Mouse (Mus musculus) myocyte (in vitro differentiated cells): ENCODE measurements around the gene Pdpk1. TPM values are rescaled to one million over a fixed set of nuclear protein-coding genes. Genes with fewer than 3 reads are reported as not detected.
A peak's percentile ranks its signal among the peaks of the same experiment; 100 is the strongest.

Experiments used
- H3K27me3 ChIP-seq: one replicate; pipeline ENCODE4 v1.6.1; 2011; ENCODE audit not compliant: control insufficient read depth, insufficient read depth, insufficient read length
- H3K36me3 ChIP-seq: one replicate; pipeline ENCODE4 v1.6.1; 2011; ENCODE audit not compliant: control insufficient read depth, insufficient read depth
- H3K4me2 ChIP-seq: one replicate; pipeline ENCODE4 v1.6.1; 2011; ENCODE audit warnings: low read depth, control low read depth
- H3K4me3 ChIP-seq: one replicate; pipeline ENCODE4 v1.5.1; 2011; ENCODE audit warnings: mild to moderate bottlenecking, control low read depth, moderate library complexity
- H3K79me2 ChIP-seq: one replicate; pipeline ENCODE4 v1.6.1; 2011; ENCODE audit not compliant: control insufficient read depth, insufficient read depth
- H3ac ChIP-seq: one replicate; pipeline ENCODE4 v1.6.1; 2011; ENCODE audit not compliant: control insufficient read depth, insufficient read length
- CEBPB ChIP-seq: IDR thresholded peaks from 2 replicates; pipeline ENCODE4 v1.6.1; 2011; ENCODE audit warnings: mild to moderate bottlenecking, moderate library complexity; ENCODE audit not compliant: poor library complexity, insufficient read depth, severe bottlenecking
- E2F4 ChIP-seq: IDR thresholded peaks from one replicate; pipeline ENCODE4 v1.6.1; 2011; ENCODE audit warnings: mild to moderate bottlenecking, control low read depth, moderate library complexity; ENCODE audit not compliant: insufficient read depth
- MAX ChIP-seq: IDR thresholded peaks from one replicate; pipeline ENCODE4 v1.6.1; 2011; ENCODE audit warnings: low read depth, mild to moderate bottlenecking, control low read depth
- MYOD1 ChIP-seq, 3 experiments: IDR thresholded peaks; one replicate each; pipeline ENCODE4 v1.6.1; 2011; ENCODE audit warnings: control low read depth in 2 of 3, low read depth in 2 of 3, mild to moderate bottlenecking in 2 of 3, moderate library complexity in 1 of 3; ENCODE audit not compliant: insufficient read length in 2 of 3, control insufficient read depth in 1 of 3
- MYOG ChIP-seq, 3 experiments: IDR thresholded peaks; one replicate each; pipeline ENCODE4 v1.6.1; 2011; ENCODE audit warnings: control low read depth in 2 of 3, low read depth in 2 of 3, mild to moderate bottlenecking in 2 of 3; ENCODE audit not compliant: insufficient read length in 2 of 3, control insufficient read depth in 1 of 3, insufficient read depth in 1 of 3
- POLR2A ChIP-seq: IDR thresholded peaks from one replicate; pipeline ENCODE4 v1.6.1; 2011; ENCODE audit warnings: low read depth, mild to moderate bottlenecking, control low read depth, moderate library complexity; ENCODE audit not compliant: insufficient read length
- POLR2AphosphoS2 ChIP-seq: IDR thresholded peaks from one replicate; pipeline ENCODE4 v1.6.1; 2011; ENCODE audit warnings: low read depth, control low read depth; ENCODE audit not compliant: insufficient read length
- REST ChIP-seq: IDR thresholded peaks from one replicate; pipeline ENCODE4 v1.6.1; 2011; ENCODE audit warnings: mild to moderate bottlenecking, control low read depth, moderate library complexity; ENCODE audit not compliant: insufficient read depth, insufficient read length
- SRF ChIP-seq: IDR thresholded peaks from one replicate; pipeline ENCODE4 v1.6.1; 2011; ENCODE audit warnings: low read depth; ENCODE audit not compliant: control insufficient read depth, insufficient read length
- TCF12 ChIP-seq: IDR thresholded peaks from one replicate; pipeline ENCODE4 v1.6.1; 2011; ENCODE audit warnings: mild to moderate bottlenecking, control low read depth; ENCODE audit not compliant: poor library complexity, insufficient read depth, severe bottlenecking
- TCF3 ChIP-seq: IDR thresholded peaks from one replicate; pipeline ENCODE4 v1.6.1; 2011; ENCODE audit warnings: low read depth, control low read depth; ENCODE audit not compliant: insufficient read length
- USF1 ChIP-seq: IDR thresholded peaks from one replicate; pipeline ENCODE4 v1.6.1; 2011; ENCODE audit warnings: low read depth, mild to moderate bottlenecking, control low read depth, moderate library complexity
- polyA plus RNA-seq: library from polyadenylated mRNA; unstranded; fragments of >200 nt; fragmentation: generic; extraction: Trizol; gene quantifications from one replicate; pipeline ENCODE4 v1.2.1, GENCODE M21; 2012; ENCODE audit warnings: missing spikeins

Gene Pdpk1
- polyA plus RNA-seq = 10.1 TPM

DNA sequence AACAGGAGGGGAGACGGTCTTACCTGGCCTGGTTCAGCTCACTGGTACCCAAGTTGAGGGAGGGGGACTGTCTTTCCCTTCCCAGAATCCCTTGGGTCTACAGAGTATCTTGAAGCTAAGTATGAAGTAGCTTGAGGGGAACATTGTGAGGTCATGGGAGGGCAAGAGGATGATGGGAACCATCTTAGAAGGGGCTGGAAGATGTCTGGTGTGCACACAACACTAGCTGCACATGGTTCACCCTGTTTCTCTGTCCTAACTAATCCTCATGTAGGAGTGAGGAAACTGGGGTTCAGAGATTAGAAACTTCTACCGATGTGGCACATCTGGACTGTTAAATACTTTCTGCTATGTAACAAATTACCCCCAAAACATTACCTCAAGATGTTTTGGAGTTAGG, at the start of gene Pdpk1:
Pdpk1 (minus strand) TSS at position 101 of the 400 bp plus-strand sequence.
- Histone ChIP-seq H3K36me3 (no peaks in the 10 kb centered on the region), H3K79me2 (no peaks in the 10 kb centered on the region), H3K27me3 (no peaks in the 10 kb centered on the region), H3K4me2 (peak within 1 kb of the TSS; percentile 88), H3K4me3 (peak within 1 kb of the TSS; percentile 22), H3ac (no peak within 1 kb of the TSS)
- no peak for TF ChIP-seq MYOG (IDR thresholded peaks at IDR 0.05; ENCODE audit: control insufficient read depth in 1 of 3, insufficient read depth in 1 of 3, insufficient read length in 2 of 3, low read depth in 2 of 3)
- TF ChIP-seq MYOD1 (IDR thresholded peaks at IDR 0.05; ENCODE audit: control insufficient read depth in 1 of 3, insufficient read length in 2 of 3, low read depth in 2 of 3) = no peak
- no peak for TF ChIP-seq CEBPB
- TF ChIP-seq USF1 = no peak
- TF ChIP-seq POLR2A = no peak
- TF ChIP-seq TCF12 = no peak
- TF ChIP-seq POLR2AphosphoS2 = no peak
- TF ChIP-seq E2F4 = no peak
- no peak for TF ChIP-seq TCF3
- no peak for TF ChIP-seq MAX
- TF ChIP-seq REST = no peak
- TF ChIP-seq SRF = no peak

DNA sequence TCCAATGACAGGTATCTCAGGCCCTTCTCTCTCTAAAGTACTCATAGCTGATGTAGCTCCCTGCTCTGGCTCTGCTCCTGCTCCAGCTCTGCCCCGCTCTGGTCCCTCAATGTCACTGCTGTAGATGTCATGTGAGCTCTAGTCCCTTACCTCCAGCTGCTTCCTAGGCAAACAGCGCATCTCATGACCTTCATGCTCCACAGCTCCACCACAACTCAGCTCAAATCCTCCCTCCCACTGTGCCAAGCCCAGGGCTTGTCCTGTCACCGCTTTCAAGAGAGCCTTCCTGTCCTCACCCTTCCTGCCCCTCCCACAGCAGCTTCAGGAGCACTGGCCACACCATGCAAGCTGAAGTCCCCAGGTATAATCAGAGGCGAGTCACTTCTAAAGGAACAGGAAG, 49.0 kb upstream of the Pdpk1 start:
- no peaks in the 10 kb centered on the region for H3K36me3 ChIP-seq
- TF ChIP-seq CEBPB (no peak), POLR2AphosphoS2 (no peak), POLR2A (no peak), E2F4 (no peak), USF1 (no peak), SRF (no peak), TCF3 (no peak), TCF12 (no peak), REST (no peak), MAX (no peak), MYOG (IDR thresholded peaks at IDR 0.05; ENCODE audit: control insufficient read depth in 1 of 3, insufficient read depth in 1 of 3, insufficient read length in 2 of 3, low read depth in 2 of 3) (no peak), MYOD1 (IDR thresholded peaks at IDR 0.05; ENCODE audit: control insufficient read depth in 1 of 3, insufficient read length in 2 of 3, low read depth in 2 of 3) (no peak)
- no peak overlapping the region for H3K4me2 ChIP-seq
- H3K27me3 ChIP-seq = no peaks in the 10 kb centered on the region
- no peaks in the 10 kb centered on the region for H3K79me2 ChIP-seq
- H3ac ChIP-seq = no peak overlapping the region
- no peak overlapping the region for H3K4me3 ChIP-seq

DNA sequence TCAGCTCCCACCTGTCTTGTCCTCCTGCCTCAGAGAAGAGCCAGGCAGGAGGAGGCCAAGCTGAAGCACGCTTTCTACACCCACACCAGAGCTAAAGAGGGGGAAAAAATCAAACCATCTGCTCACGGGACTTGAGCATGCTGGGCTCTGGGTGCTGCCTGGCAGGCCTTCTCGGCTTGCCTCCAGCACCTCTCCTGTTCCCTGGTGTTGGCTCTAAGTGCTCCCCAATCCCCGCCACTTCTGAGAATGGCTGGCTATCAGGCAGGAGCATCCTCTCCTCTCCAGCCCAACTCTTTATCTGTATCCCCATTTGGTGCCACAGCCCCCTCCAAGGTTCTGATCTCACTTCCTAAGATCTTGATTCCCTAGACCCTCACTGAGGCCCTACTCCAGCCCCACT, 48.5 kb upstream of the Pdpk1 start:
- no peaks in the 10 kb centered on the region for H3K36me3 ChIP-seq
- no peak overlapping the region for H3ac ChIP-seq
- TF ChIP-seq USF1 = no peak
- TF ChIP-seq POLR2AphosphoS2 = no peak
- no peak for TF ChIP-seq REST
- TF ChIP-seq MYOG (IDR thresholded peaks at IDR 0.05; ENCODE audit: control insufficient read depth in 1 of 3, insufficient read depth in 1 of 3, insufficient read length in 2 of 3, low read depth in 2 of 3) = no peak
- no peak for TF ChIP-seq TCF12
- no peak for TF ChIP-seq MAX
- no peak for TF ChIP-seq POLR2A
- no peak for TF ChIP-seq TCF3
- TF ChIP-seq SRF = no peak
- no peak for TF ChIP-seq E2F4
- TF ChIP-seq CEBPB = no peak
- TF ChIP-seq MYOD1 (IDR thresholded peaks at IDR 0.05; ENCODE audit: control insufficient read depth in 1 of 3, insufficient read length in 2 of 3, low read depth in 2 of 3) = no peak
- no peak overlapping the region for H3K4me2 ChIP-seq
- H3K4me3 ChIP-seq = no peak overlapping the region
- H3K79me2 ChIP-seq = no peaks in the 10 kb centered on the region
- H3K27me3 ChIP-seq = no peaks in the 10 kb centered on the region

DNA sequence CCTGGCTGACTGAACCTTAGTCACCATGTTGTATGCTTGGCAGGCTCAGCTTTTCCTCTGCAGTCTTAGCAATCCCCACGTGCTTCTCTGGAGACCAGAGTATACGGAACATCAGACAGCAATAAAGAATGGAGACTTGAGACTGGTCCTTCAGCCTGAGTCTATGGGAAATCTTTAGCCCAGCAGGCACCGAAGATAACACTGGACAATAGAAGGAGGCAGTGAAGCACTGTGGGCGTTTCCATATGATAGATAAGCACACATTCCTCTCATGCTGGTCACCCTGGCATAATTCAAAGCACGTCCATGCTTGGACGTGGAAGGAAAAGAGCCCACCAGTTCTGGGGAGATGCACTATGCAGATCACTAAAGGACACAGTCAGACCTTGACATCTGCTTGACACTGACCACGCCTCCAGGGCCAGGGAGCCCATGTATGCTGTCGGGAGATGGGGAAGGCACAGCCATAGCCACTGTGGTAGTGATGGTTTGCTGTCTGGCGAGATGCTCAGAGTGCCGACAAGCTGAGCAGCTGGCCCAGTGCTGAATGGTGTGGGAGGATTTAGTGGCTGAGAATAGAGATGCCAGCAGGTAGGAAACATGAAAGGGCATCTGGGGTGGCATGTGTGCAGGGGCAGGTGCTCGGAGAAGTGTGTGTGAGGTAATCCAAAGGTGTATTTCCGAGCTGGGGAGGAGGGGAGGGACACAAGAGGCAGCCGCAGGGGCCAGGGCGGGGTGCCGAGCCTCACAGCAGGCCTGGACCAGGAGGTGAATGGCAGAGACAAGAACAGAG, 46.5 kb upstream of the Pdpk1 start:
- TF ChIP-seq SRF (no peak), REST (no peak), E2F4 (no peak), CEBPB (no peak), USF1 (no peak), MYOG (IDR thresholded peaks at IDR 0.05; ENCODE audit: control insufficient read depth in 1 of 3, insufficient read depth in 1 of 3, insufficient read length in 2 of 3, low read depth in 2 of 3) (no peak), MYOD1 (IDR thresholded peaks at IDR 0.05; ENCODE audit: control insufficient read depth in 1 of 3, insufficient read length in 2 of 3, low read depth in 2 of 3) (no peak), TCF12 (no peak), MAX (no peak)
- H3K4me3 ChIP-seq = no peak overlapping the region
- no peaks in the 10 kb centered on the region for H3K36me3 ChIP-seq
- no peaks in the 10 kb centered on the region for H3K79me2 ChIP-seq
- H3K4me2 ChIP-seq = no peak overlapping the region
- no peaks in the 10 kb centered on the region for H3K27me3 ChIP-seq
- H3ac ChIP-seq = no peak overlapping the region

DNA sequence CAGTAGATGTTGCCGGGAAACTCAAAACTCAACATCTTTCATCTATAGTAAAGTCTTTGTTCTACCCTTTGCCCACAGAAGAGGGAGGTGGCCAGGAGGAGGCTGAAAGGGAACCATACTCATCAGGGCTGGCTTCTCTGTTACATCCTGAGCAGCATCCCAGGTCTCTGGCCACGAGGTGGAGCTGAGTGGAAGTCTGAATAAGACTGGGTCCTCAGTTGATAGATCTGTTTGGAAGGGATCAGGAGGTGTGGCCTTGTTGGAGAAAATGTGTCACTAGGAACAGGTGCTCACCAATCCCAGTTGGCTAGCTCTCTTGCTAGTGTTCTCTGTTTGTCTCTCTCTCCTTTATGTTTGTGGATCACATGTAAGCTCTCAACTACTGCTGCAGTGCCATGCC, 44.6 kb upstream of the Pdpk1 start:
- TF ChIP-seq CEBPB (no peak), REST (no peak), SRF (no peak), TCF3 (no peak), MYOD1 (IDR thresholded peaks at IDR 0.05; ENCODE audit: control insufficient read depth in 1 of 3, insufficient read length in 2 of 3, low read depth in 2 of 3) (no peak), E2F4 (no peak), USF1 (no peak), TCF12 (no peak), MAX (no peak), POLR2AphosphoS2 (no peak), MYOG (IDR thresholded peaks at IDR 0.05; ENCODE audit: control insufficient read depth in 1 of 3, insufficient read depth in 1 of 3, insufficient read length in 2 of 3, low read depth in 2 of 3) (no peak), POLR2A (no peak)
- H3ac ChIP-seq = no peak overlapping the region
- no peaks in the 10 kb centered on the region for H3K27me3 ChIP-seq
- no peaks in the 10 kb centered on the region for H3K79me2 ChIP-seq
- no peaks in the 10 kb centered on the region for H3K36me3 ChIP-seq
- no peak overlapping the region for H3K4me3 ChIP-seq
- H3K4me2 ChIP-seq = no peak overlapping the region
